Mouse (Mus musculus) A20 (cell line): ENCODE results near the gene Ppp1r3d.

Experiments used
- DNase-seq: peaks from one replicate; pipeline ENCODE4 v3.0.0-alpha.2; 2011; ENCODE audit warnings: low read depth, low spot score

The Ppp1r3d gene

DNA sequence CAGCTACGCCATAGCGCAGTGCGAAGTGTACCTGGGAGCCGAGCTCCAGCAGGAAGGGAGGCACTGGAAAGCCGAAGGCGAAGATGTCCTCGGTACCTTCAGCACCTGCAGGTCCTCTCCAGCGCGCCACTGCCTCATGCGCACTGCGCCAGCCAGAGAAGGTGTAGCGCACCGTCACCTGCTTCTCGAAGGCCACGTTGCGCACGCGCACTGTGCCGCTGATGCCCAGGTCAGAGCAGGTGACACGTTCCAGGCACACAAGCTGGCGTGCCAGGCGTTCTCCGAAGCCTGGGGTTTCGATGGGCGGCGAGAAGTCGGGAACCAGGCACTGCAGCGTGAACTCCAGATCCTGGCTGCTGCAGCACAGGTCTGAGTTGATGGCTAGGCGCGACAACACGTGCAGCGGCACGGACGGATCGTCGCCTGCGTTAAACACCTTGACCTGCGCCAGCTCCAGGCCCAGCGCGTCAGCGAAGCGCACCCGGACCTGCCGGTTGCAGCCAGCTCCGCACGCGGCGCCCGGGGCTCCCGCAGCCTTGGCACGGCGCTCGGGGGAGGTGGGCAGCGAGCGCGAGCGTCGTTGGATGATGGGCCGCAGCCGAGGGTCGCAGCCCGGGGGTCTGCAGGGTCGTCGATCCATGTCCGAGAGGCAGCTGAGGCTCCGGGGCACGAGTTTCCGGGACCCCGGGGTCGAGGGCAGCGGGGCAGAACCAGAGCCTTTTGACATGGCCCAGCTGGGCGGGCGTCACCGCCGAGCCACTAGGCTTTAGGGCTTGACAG lies 601 bp downstream of the Ppp1r3d start:
- DNase-seq = no peak

- DNase-seq = no peak
These were observed 1.2 kb downstream of the Ppp1r3d start for GRCm38 (mm10) chr2:178413081-178413480.

DNA sequence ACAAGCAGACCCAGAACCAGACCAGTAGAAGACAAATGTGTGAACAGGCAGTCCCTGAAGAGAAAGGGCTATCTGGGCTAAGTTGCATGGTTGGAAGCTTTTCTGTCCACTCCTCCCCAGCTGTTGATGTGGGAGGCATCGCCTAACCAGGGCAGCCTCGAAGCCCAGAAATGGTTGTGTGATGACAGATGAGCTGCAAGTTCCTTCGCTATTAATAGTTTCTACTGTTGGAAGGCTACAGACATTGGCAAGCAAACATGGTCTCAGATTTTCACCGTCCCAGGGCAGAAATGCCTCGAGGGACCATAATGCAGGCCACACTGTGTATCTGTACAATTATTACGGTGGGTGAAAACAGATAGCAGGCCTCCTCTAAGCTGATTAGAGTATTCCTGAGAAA lies 1.7 kb downstream of the Ppp1r3d start:
- DNase-seq = no peak

DNA sequence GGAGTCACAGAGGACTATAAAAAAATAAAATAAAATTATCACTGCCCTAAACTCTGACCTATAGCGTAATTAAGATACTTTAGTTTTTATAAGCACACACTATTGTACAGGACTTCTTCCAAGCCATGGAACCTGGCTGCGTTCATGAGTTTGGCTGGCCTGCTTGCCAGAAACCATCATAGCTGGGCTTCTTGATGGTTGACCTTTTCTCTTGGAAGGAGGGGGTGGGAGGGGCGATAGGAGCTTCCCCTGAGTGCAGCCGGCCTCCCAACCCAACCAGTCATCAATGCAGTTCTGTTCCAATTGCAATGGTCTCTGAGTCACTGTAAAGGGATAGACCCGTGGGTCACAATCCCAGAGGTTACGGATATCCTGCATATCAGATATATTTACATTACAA lies 4.0 kb downstream of the Ppp1r3d start:
- no peak for DNase-seq

DNA sequence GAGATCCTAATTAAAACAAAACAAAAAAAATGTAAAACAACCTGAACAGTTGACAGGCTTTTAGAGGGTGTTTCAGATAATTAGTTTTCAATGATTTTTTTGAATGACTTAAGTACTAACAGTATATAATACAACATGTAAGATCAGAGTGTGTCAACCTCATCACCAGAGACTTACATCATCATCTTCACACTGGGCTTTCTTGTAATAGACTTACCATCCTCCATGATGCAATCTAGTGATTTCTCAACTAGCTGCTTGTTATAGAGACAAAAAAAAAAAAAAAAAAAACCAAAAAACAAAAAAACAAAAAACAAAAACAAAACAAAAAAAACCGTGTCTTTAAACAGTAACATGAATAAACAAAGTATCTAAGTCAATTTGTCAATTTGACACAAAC lies 5.2 kb downstream of the Ppp1r3d start:
- no peak for DNase-seq

- DNase-seq = no peak
These were observed 7.0 kb downstream of the Ppp1r3d start, which contains the start of gene Sycp2 for GRCm38 (mm10) chr2:178407053-178407815. Sycp2 (minus strand) TSS chr2:178407685.
